Mouse (Mus musculus) left cerebral cortex, postnatal 14 days (tissue): Measurements from ENCODE around the gene Tmem259. TPM values are rescaled to one million over a fixed set of nuclear protein-coding genes. Genes with fewer than 3 reads are reported as not detected.

Experiments
- DNase-seq, 2 experiments: peaks; one replicate each; pipeline ENCODE4 v3.0.0; 2021 to 2022; ENCODE audit warnings: low spot score in 2 of 2, mixed read lengths in 1 of 2
- intact Hi-C: fragments of 180-260 bp; cut with DNase I; formaldehyde crosslinking; loops from one replicate; pipeline ENCODE4 v1.15.1; 2025
- total RNA-seq, 2 experiments: library from RNA; stranded (reverse); gene quantifications; 2 replicates each; pipeline ENCODE4 v1.2.3; 2021

Gene Tmem259
- total RNA-seq, 2 experiments from 2014 or later, result 140 to 152 TPM

DNA sequence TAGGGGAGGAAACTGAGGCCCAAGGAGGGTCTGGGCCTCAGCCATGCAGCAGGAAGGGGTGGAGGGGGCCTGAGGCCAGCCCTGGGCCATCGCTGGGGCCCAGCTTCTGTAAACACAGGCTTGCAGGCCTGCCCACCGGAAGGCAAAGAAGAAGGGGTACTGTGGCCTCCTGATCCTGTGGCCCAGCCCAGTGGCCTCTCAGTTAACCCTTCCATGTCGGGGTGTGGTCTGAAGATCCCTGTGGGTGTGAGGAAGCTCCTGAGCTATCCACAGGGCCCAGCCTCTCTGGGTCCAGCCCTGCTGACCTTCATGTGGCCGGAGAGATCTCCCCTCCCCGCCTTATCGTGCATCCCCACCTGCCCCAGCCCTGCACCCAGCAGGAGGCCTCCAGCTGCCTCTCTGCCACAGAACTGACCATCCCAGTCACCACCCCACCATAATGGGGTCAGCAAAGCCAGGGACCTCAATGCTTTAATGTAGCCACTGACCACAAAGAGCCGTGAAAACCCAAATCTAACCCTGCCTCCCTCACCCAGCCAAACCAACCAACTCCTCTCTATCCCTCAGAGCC is 37.3 kb downstream of the Tmem259 start:
- DNase-seq, result no peak
- intact Hi-C loops, result no loop called here

DNA sequence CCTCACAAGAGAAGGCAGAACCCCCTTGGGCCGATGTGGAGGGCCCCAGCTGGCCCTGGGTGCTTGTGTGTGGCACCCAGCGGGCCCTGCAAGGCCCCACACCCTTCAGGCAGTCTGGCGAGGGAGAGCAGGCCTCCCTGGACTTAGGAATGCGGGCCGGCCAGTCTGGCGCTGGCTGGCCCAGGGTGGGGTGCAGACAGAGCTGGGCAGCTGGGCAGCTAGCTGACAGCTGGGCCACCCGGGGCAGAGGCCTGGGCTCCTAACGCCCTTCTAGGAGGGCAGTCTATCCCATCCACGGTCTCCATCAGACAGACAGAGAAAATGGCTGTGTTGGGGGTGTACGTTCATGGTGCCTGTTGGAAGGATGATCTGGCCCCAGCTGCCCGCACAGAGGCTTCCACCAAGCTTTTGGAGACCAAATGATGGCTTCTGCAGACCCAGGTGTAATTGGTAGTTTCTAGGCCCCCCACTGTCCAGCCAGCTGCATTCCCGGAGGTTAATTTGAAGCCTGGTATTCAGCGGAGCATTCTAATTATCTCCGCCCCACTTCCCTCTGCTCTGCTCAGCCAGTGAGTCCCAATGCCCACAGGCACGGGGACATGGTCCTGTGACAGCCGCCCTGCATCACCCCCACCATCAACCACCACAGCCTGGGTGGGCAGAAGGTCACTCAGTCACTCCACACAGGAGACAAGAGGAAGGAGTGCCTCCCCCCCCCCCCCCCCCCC is 38.5 kb downstream of the Tmem259 start:
- intact Hi-C loops, result no loop called here
- DNase-seq, result no peak

DNA sequence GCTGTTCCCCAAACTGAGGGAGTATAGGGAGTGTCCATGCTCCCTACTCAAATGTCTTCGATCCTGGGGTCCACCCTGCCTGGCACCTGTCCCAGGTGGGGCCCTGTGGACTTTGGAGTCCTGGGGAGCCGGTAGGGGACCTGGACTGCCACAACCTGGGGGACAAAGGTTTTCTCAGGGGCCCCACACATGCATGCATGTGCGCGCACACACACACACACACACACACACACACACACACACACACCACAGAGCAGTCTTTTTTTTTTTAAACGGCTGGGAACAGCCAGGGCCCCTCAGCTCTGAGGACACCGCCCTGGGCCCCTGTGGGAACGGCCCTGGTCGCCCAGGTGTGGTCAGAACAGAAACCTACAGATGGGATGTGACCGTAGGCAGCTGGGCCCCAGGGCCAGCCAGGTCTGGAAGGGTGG is 40.6 kb downstream of the Tmem259 start:
- intact Hi-C loops, result no loop called here
- DNase-seq, result no peak

DNA sequence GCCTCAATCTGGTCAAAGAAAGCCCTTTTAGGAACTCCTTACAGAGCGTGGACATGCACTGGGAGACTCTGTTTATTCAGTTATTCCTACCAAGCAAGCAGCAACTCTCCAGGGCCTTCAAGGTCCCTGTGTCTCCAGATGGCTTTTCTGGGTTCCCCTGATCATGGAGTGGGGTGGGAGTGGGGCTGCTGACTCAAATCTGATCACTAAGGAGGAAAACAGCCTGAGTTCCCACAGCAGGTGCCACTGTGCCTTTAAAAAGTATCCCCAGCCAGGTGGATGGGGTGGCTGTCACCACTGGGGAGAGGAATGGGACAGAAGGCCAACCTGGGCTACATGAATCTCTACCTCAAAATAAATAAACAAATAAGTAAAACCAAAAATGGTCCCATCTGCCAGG is 41.1 kb downstream of the Tmem259 start:
- intact Hi-C loops, result no loop called here
- no peak for DNase-seq

DNA sequence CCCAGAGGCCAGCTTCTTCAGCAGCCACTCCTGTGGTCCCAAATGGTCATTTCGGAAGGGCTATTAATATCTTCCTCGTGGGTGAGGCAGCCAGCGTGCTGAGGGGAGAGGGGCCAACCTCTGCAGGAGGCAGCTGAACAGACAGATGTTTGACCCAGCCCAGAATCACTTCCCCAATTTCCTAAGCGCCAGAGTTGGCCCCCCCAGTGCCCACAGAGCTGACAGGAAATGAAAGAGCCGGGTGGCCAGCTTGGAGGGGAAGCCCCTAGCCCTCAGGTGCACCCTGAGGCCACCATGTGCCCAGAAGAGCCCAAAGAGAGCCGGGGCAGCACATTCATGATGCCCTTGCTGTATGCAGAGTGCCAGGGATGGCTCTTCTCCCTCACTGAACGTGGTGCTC is 43.4 kb downstream of the Tmem259 start:
- intact Hi-C loops, result no loop called here
- peak in 1 of 2 experiments; percentile 48 for DNase-seq

DNA sequence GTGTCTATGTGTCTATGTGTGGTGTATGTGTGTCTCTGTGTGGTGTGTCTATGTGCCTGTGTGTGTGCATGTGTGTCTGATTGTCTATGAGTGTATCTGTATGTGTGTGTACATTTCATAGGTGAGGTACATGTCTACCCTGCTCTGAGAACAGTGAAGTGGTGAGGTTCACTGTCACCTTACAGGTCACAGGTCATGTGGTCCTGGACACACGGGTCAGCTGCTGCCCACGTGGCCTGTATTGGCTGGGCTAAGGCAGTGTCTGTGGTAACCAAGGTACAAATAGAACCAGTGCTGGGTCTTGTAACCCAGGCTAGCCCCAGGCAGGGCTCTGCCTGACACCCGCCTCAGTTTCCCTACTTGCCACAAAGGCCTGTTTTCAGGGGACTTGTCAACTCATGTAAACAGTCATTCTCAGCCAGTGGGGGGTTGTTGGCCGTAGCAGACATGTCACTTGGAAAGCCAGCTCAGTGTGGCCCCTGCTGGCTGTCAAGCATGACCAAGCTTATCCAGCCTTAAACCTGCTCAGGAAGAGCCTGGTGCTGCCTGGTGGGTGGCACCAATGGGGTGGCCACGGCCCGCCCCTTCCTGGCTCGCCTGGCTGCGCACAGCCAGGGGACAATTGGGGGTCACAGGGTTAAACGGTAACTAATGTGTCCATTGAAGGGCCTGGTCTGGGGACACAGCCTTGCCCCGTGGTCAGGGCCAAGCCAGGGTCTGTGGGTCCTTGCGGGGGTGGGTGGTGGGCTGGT is 46.2 kb downstream of the Tmem259 start:
- DNase-seq, result no peak
- intact Hi-C loops, result no loop called here

DNA sequence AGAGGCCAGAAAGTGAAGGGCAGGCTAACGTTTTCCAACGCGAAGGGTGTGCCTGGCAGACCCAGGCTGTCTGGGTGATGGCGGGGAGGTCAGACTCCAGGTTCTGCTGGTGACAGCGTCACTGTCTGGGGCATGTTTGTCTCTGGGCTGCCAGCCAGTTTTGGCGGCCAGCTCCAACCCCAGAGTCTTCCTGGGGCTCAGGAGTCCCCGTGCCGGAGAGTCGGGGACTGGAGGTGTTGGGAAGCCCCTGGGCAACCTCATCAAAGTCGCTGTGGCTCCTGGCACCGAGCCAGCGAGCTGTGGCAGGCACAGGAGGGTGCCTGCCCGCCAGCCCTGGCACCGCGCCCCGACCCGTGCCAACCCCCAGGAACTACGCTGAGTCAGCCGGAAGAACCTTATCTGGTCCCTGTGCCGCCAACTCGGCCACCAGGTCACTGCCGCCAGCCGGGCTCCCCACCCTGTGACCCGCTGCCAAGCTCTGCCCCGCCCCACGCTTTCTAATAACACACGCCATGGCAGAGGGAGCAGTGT is 47.2 kb downstream of the Tmem259 start:
- no peak for DNase-seq
- intact Hi-C loops, result no loop called here

DNA sequence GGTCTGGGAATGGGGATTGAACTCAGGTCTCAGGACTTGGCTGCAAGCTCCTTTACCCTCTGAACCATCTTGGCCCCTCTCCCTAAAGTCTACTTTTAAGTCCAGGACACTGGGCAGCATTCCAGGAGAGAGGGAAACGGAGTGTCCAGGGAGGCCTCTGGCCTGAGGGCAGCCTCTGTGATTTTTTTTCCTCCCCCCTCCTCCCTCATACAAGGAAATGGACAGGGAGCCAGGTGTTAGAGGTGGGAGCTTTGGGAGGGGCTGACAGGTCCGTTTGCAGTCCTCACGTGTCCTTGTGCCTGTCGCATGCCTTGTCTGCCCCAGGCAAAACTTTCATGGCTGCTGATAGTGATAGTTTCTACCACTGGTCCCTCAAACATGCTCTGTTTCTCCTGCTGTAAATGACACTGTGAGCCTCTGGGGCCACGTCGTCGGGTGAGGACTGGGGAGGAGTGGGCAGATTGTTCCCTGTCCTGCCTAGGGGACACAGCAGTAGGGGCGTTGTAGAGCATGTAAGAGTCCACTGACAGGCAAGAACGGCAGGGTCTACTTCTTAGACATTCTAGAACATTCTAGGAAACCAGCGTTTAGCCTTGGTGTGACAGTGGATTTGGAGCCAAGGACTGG is 47.7 kb downstream of the Tmem259 start:
- no peak for DNase-seq
- intact Hi-C loops, result no loop called here

DNA sequence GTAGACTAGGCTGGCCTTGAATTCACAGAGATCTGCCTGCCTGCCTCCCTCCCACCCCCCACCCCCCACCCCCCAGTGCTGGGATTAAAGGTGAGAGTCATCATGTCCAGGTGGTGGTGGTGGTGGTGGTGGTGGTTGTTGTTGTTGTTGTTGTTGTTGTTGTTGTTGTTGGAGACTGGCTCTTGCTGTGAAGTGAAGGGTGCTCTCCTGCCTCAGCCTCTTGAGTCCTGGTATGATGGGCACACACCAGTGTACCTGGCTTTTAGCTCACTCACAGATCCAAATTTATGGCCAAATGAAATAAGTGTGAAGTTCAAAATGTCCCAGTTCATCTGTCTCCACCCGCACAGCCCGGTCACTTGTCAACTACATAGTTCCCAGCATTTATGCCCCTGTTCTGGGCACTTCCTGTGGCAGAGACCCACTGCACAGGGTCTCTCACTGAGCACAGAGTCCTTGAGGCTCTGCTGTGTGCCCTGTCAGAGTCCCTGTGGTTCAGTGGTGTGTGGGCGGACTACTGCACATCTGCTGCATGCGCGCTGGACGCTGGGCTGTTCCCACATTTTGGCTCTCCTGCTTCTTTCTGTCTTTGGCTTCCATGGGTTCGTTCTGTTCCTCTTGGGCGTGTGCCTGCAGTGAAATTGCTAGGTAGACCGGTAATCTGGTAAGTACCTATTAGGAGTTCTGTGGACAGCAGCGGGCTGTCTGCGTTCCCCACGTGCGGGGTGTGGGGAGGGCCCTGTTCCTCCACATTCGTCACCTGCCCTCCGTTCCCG is 49.1 kb downstream of the Tmem259 start:
- no peak for DNase-seq
- intact Hi-C loops, result no loop called here

DNA sequence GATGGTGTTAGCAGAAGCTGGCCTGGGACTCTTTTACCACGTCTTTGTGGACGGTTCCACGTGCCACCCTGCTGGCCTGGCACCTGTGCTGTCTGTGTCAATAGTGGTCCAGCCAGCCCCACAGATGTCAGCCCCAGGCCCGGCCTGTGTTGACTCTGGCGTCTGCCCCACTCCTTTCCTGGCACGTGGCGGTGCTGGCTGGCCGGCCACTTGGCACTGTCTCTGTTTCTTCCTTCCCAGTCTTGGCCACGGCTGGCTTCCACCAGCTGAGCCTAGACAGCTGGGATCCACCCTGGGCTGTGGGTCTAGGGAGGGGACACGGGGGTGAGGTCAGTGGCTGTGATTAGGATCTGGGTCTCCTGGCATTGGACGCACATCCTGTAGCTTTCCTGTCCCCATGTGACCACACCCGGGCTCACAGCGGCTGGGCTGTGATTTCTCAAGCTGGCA is 49.8 kb downstream of the Tmem259 start:
- DNase-seq, result peak; percentile 73 to 79
- intact Hi-C loops, result no loop called here

DNA sequence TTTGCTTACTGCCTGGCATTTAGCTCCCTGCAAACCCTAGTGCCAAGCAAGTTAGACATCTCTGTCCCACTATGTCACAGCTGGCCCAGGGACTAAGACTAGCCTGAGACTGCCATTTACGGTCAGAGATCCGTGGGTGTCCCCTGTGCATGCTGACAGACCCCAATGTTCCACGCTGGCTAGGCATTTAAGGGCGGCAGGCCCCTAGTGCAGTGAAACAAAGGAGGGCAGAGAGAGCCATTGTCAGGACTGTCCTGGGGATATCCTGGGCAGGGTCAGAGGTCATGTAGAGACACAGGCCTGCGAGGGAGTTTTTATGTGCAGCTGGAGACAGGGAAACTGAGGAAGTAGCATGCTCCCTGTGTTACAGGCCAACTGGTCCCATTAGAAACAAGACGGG is 50.3 kb downstream of the Tmem259 start:
- intact Hi-C loops, result no loop called here
- DNase-seq, result no peak

DNA sequence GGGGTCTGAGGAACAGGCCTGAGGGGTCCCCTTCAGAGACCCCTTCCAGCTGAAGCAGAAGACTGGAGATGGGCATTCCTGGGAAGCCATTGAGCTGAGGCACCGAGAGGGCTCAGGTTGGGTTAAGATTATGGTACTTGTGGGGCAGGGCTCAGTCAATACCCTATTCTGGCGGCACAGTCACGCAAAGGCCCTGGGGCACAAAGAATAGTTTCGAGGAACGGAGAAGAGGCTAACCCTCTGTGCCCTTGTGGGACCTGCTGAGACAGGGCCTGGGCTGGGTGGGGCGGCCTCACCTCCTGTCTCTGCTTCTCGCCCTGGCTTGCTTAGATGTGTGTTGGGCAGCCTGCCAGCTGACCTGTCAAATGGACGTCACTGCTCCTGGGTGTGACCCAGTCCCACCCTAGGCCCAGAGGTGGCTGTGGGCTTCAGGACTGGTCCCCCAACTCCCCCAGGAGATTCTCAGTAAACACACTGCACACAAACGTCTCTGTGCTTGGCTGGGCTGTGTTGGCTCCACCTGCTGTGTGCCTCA is 50.9 kb downstream of the Tmem259 start:
- intact Hi-C loops, result no loop called here
- DNase-seq, result no peak

DNA sequence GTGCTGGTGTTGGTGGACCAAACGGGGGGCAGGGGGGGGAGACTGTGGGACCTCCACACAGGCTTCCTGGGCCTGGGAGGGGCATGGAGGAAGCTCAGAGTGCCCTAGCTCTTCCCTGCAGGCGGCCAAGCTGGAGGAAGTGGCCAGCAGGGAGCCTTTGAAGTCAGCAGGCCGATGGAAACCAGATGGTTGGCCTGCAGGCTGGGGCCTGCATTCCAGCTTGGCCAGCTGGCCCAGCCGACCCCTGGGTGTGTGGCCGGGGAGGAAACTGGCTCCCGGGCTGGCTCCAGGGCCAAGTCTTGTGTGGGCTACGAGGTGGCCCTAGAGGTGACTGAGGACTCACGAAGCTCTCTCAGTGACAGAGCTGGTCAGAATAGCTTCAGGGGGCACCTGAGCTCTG is 51.4 kb downstream of the Tmem259 start:
- intact Hi-C loops, result no loop called here
- DNase-seq, result peak; percentile 57 to 70

DNA sequence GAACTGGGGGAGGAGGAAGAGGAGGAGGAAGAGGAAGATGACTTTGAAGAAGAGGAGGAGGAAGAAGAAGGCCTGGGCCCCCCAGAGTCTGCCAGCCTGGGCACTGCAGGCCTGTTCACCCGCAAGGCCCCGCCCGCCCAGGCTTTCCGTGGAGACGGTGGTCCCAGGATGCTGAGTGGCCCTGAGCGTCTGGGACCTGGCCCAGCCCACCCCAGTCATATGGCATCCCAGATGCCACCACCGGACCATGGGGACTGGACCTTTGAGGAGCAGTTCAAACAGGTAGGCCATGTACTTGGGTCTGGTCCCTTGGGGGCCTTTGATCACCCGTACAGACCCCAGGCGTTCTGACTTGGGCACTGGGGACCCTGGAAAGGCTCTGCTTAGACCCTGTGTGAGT is 52.3 kb downstream of the Tmem259 start:
- DNase-seq, result no peak
- intact Hi-C loops, result no loop called here

DNA sequence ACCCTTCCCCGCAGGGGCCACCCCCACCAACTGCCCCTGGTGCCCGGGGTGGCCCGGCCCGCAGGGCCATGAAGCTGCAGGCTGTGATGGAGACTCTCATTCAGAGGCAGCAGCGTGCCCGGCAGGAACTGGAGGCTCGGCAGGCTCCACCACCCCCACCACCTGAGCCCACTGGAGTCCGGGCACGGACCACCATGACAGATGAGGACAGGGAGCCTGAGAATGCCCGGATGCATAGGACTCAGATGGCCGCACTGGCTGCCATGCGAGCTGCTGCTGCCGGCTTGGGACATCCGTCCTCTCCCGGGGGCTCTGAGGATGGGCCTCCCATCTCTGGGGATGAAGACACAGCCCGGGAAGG is 53.3 kb downstream of the Tmem259 start:
- DNase-seq, result no peak
- intact Hi-C loops, result no loop called here

DNA sequence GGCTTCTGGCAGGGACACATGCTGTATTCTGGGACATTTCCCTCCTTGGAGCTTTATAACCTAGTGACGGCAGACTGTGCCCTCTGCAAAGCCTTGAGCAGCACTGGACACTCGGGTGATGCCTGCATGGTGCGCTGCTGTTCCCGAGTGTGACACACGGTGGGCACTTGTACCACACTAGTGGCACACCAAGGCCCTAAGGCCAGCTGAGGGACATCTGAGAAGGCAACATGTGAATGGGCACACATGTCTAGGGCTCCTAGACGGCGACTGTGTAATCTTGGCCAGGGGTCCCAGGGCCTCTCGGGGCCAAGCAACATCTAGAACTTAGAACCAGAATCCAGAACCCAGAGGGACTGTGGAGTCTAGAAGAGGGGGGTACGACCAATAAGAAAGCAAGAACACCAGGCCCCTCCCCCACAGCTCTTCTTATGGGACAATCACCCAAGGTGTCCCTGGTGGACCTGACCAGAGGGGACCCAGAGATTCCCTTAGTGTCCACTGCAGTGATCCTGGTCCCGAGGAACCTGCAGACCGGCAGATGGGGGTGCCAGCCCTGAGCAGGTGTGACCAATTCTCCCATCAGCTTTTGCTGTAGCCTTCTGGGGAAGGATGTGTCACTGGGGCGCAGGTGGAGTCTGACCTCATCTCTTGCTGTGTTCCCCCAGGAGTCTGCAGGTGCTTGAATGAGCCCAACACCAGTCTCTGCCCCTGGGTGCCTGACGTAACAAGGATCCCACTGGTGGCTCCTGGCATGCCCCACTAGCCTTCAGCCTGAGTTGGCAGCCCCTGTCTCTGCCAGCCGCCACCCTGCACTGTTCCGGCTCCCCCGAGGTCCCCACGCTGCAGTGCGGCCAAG is 53.9 kb downstream of the Tmem259 start:
- intact Hi-C loops, result no loop called here
- DNase-seq, result no peak

DNA sequence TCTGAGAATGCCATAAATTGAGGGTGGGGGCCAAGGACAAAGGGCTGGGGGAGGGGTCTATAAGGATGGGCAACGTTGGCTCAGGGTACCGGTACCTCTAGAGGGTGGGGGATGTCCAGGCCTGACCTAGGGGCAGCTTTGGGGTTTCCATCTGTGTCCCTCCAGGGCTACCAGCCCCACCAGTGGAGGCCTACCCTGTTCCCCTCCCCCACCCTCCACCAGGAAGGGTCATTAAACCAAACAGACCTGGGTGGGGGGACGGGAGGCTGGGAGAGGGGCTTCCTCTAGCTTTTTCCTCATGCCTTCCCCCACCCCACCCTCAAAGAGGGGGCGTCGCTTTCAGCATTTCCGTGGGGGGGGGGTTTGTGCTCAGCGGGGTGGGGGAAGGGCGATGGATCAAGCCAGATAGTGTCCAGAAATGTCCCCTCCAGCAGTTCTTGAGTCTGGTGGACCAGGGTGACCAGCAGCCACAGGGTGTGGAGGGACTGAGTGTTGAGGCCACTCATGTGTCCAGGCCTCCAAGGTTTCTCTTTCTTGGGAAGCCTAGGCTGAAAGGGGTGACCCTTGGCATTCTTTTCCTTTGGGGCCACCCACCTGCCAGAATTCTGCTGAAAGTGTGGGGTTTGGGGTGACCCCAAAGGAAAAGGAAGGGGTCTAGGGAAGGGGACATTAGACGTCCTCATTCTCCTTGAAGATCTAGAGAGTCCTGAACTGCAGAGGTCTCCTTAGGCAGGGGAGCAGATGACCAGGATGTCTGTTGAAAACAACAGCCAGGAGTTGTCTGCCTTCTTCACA is 55.0 kb downstream of the Tmem259 start:
- no peak for DNase-seq
- intact Hi-C loops, result no loop called here
